Mouse (Mus musculus) hindbrain, embryonic 16.5 days (tissue): Measurements from ENCODE around the gene Mknk1. TPM values are rescaled to one million over a fixed set of nuclear protein-coding genes. Genes with fewer than 3 reads are reported as not detected.

Source experiments
- ATAC-seq: fragments of 200-750 bp; cut with Nextera tagmentation; 2 replicates; pipeline ENCODE4 v1.8.0; 2017; ENCODE audit warnings: moderate TSS enrichment, moderate library complexity
- H3K27ac ChIP-seq: fragments of 300-500 bp; sonication (generic); 2 replicates; pipeline ENCODE4 v1.5.1; 2014; ENCODE audit warnings: low read depth, mild to moderate bottlenecking, control low read depth, low read length, moderate library complexity
- H3K27me3 ChIP-seq: fragments of 300-500 bp; sonication (generic); replicated peaks from 2 replicates; pipeline ENCODE4 v1.6.1; 2014; ENCODE audit warnings: low read length; ENCODE audit not compliant: control insufficient read depth, insufficient read depth
- H3K36me3 ChIP-seq: fragments of 300-500 bp; sonication (generic); 2 replicates; pipeline ENCODE4 v1.6.1; 2014; ENCODE audit warnings: mild to moderate bottlenecking, low read length, moderate library complexity, mixed read lengths; ENCODE audit not compliant: control insufficient read depth, insufficient read depth
- H3K4me1 ChIP-seq: fragments of 300-500 bp; sonication (generic); 2 replicates; pipeline ENCODE4 v1.6.1; 2014; ENCODE audit warnings: low read depth, low read length; ENCODE audit not compliant: control insufficient read depth, insufficient read depth
- H3K4me2 ChIP-seq: fragments of 300-500 bp; sonication (generic); 2 replicates; pipeline ENCODE4 v1.6.1; 2014; ENCODE audit warnings: mild to moderate bottlenecking, low read length, control low read depth, moderate library complexity
- H3K4me3 ChIP-seq: fragments of 300-500 bp; sonication (generic); 2 replicates; pipeline ENCODE4 v1.5.1; 2014; ENCODE audit warnings: mild to moderate bottlenecking, low read length, control low read depth, moderate library complexity
- H3K9ac ChIP-seq: fragments of 300-500 bp; sonication (generic); 2 replicates; pipeline ENCODE4 v1.6.1; 2014; ENCODE audit warnings: low read depth, mild to moderate bottlenecking, control low read depth, low read length, moderate library complexity
- H3K9me3 ChIP-seq: fragments of 300-500 bp; sonication (generic); 2 replicates; pipeline ENCODE4 v1.6.1; 2014; ENCODE audit warnings: mild to moderate bottlenecking, low read length, moderate library complexity; ENCODE audit not compliant: control insufficient read depth
- WGBS: fragments of 180-500 bp; shearing (Covaris S2); extraction: QIAGEN DNeasy Blood & Tissue Kit; methylation state at CpG from one replicate; pipeline ENCODE4 v1.1.7; 2014; 5-methylcytosine and 5-hydroxymethylcytosine counted together
- polyA plus RNA-seq: library from polyadenylated mRNA; unstranded; fragments of >200 nt; fragmentation: Nextera tagmentation; extraction: Ambion mirVana; gene quantifications from 2 replicates; pipeline ENCODE4 v1.2.1, GENCODE M21; 2015

The Mknk1 gene
- polyA plus RNA-seq, 1 experiment from 2014 or later: 22.3 TPM

GRCm38 (mm10) chr4:115850111-115850510, 11.1 kb downstream of the Mknk1 start:
- WGBS: 94% methylated on average over 2 of the region's 2 CpGs
- Histone ChIP-seq H3K27ac (no peak overlapping the region), H3K27me3 (no peaks in the 10 kb centered on the region), H3K36me3 (no peaks in the 10 kb centered on the region; the same call in 1 of the 2 replicates), H3K4me3 (no peak overlapping the region), H3K4me2 (no peak overlapping the region), H3K4me1 (peaks cover 3% of the 10 kb centered on the region), H3K9ac (no peak overlapping the region), H3K9me3 (no peaks in the 10 kb centered on the region)
- ATAC-seq: no peak

DNA sequence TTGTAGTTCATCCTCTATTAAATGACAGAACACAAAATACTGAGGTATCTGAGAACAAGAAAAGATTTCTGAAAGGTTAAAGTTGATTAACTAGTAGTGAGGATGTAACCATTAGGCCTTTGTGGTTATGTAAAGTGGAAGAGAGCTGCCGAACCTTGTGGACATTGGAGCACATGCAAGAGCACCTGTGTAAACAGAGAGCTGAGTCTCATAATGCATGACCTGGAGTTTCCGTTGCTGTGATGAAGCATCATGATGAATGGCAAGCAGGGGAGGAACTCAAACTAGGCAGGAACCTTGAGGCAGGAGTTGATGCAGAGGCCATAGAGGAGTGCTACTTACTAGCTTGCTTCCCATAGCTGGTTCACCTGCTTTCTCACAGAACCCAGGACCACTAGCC, 11.6 kb downstream of the Mknk1 start:
- H3K4me1 ChIP-seq: peaks cover 8% of the 10 kb centered on the region
- H3K4me3 ChIP-seq: no peak overlapping the region
- 55% methylated on average over 2 of the region's 2 CpGs for WGBS
- H3K4me2 ChIP-seq: no peak overlapping the region
- ATAC-seq: no peak
- H3K36me3 ChIP-seq: no peaks in the 10 kb centered on the region; the same call in 1 of the 2 replicates
- H3K27ac ChIP-seq: no peak overlapping the region
- H3K27me3 ChIP-seq: no peaks in the 10 kb centered on the region
- H3K9me3 ChIP-seq: no peaks in the 10 kb centered on the region
- no peak overlapping the region for H3K9ac ChIP-seq

DNA sequence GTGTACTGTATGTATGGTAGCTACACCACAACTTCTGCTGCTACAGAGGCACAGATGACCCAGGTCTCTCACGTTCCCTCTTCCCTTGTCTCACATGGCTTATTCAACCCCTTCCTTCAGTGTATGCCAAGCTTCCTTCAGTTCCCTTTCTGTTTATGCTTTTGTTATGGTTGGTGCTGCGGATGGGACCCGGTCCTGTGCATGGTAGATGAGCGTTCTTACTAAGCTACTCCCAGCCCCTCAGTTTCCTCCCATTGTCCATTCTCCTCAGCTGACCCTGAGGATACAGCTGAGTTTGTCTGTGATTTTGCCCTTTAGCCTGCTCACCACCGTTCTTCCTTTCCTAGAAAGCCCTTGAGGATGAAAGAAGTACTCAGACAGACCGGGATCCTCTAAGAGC, 12.6 kb downstream of the Mknk1 start:
- no peaks in the 10 kb centered on the region for H3K9me3 ChIP-seq
- H3K27me3 ChIP-seq: no peaks in the 10 kb centered on the region
- H3K4me3 ChIP-seq: no peak overlapping the region
- no peak for ATAC-seq
- WGBS: 85% methylated on average over 6 of the region's 6 CpGs
- H3K27ac ChIP-seq: no peak overlapping the region
- no peak overlapping the region for H3K4me2 ChIP-seq
- peaks cover 16% of the 10 kb centered on the region for H3K4me1 ChIP-seq
- H3K9ac ChIP-seq: no peak overlapping the region
- H3K36me3 ChIP-seq: no peaks in the 10 kb centered on the region; the same call in 1 of the 2 replicates

- H3K36me3 ChIP-seq: no peaks in the 10 kb centered on the region; the same call in 1 of the 2 replicates
- H3K27me3 ChIP-seq: no peaks in the 10 kb centered on the region
- 53% methylated on average over 6 of the region's 6 CpGs for WGBS
- H3K9ac ChIP-seq: no peak overlapping the region
- H3K9me3 ChIP-seq: no peaks in the 10 kb centered on the region
- no peak overlapping the region for H3K27ac ChIP-seq
- no peak for ATAC-seq
- H3K4me3 ChIP-seq: no peak overlapping the region
- no peak overlapping the region for H3K4me2 ChIP-seq
- H3K4me1 ChIP-seq: peaks cover 19% of the 10 kb centered on the region
Observed at GRCm38 (mm10) chr4:115855100-115855499, 16.1 kb downstream of the Mknk1 start.

DNA sequence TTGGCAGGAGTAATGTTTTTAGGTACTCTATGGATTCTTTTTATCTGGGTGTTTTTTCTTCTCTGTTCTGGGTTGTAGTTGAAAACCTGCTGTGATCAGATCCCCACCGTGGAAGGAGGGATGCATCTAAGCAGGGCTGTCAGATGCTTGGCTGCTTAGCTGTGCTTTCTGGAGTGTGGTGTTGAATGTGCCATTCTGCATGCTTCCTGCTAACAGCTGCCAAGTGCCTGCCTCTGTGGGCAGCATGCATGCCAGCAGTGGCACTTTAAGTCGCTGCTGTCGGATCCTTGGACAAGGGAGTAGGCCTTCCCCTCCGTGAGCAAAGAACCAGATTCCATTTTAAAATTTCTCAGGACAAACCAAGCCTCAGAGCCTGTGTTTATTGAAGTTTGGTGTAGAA, 16.6 kb downstream of the Mknk1 start:
- Histone ChIP-seq H3K9ac (no peak overlapping the region), H3K27me3 (no peaks in the 10 kb centered on the region), H3K4me1 (peaks cover 19% of the 10 kb centered on the region), H3K36me3 (no peaks in the 10 kb centered on the region; the same call in 1 of the 2 replicates), H3K9me3 (no peaks in the 10 kb centered on the region), H3K4me3 (no peak overlapping the region), H3K4me2 (no peak overlapping the region), H3K27ac (peak overlapping the region; percentile 27; the same call in 1 of the 2 replicates)
- ATAC-seq: peak; percentile 70
- WGBS: 15% methylated on average over 4 of the region's 4 CpGs

DNA sequence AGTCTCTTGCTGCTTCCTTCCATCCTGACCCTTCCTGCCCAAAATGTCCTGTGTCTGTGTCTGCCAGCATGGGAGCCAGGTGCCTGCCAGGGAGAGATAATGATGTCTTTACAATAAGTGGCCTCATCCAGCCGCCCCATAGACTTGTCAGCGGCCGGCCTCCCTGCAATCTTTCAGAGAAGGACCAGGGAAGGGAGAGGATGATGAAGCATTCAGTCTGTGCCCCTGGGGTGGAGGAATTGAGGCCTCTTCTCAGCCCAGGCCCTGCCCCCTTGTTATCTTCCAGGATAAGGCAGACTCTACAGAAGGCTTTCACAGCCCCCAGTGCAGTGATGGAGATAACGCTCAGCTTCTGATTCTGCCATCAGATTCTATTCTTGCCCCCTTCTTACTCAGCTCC, 17.3 kb downstream of the Mknk1 start:
- no peak overlapping the region for H3K4me2 ChIP-seq
- H3K4me1 ChIP-seq: peaks cover 19% of the 10 kb centered on the region
- H3K9ac ChIP-seq: peak overlapping the region; percentile 42; the same call in 1 of the 2 replicates
- H3K27ac ChIP-seq: no peak overlapping the region
- H3K36me3 ChIP-seq: no peaks in the 10 kb centered on the region
- H3K4me3 ChIP-seq: no peak overlapping the region
- no peaks in the 10 kb centered on the region for H3K9me3 ChIP-seq
- WGBS: 34% methylated on average over 4 of the region's 4 CpGs
- no peaks in the 10 kb centered on the region for H3K27me3 ChIP-seq
- peak; percentile 43; the same call in 1 of the 2 replicates for ATAC-seq

- WGBS: 79% methylated on average over 9 of the region's 9 CpGs
- no peak overlapping the region for H3K4me2 ChIP-seq
- no peak for ATAC-seq
- no peak overlapping the region for H3K4me3 ChIP-seq
- no peak overlapping the region for H3K9ac ChIP-seq
- H3K36me3 ChIP-seq: no peaks in the 10 kb centered on the region
- H3K9me3 ChIP-seq: no peaks in the 10 kb centered on the region
- no peak overlapping the region for H3K27ac ChIP-seq
- H3K4me1 ChIP-seq: peaks cover 19% of the 10 kb centered on the region
- H3K27me3 ChIP-seq: no peaks in the 10 kb centered on the region
Observed at GRCm38 (mm10) chr4:115857293-115857883, 18.4 kb downstream of the Mknk1 start.

DNA sequence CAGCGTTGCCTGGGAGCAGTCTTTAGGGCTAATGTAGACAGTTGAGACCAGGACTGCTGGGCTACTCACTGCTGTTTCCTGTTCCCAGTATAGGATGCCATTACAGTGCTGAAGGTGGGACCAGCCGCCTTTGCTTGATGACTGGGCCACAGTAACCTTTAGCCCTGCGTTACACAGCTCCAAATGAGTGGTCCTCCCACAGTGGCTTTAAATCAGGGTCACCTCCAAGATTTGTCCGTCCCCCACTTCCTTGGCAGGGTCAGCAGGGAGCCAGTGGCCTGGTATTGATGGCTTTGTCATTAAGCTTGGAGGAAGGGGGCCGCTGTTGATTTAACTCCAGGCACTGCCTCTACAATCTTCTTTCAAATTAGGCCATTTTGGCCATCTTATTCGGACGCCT, 24.4 kb downstream of the Mknk1 start:
- WGBS: 71% methylated on average over 7 of the region's 7 CpGs
- H3K36me3 ChIP-seq: no peaks in the 10 kb centered on the region
- no peaks in the 10 kb centered on the region for H3K27me3 ChIP-seq
- H3K27ac ChIP-seq: no peak overlapping the region
- no peak for ATAC-seq
- peaks cover 3% of the 10 kb centered on the region; the same call in 1 of the 2 replicates for H3K4me1 ChIP-seq
- no peak overlapping the region for H3K4me2 ChIP-seq
- H3K9ac ChIP-seq: no peak overlapping the region
- H3K9me3 ChIP-seq: no peaks in the 10 kb centered on the region
- no peak overlapping the region for H3K4me3 ChIP-seq

GRCm38 (mm10) chr4:115863880-115864279, 24.9 kb downstream of the Mknk1 start:
- Histone ChIP-seq H3K27ac (no peak overlapping the region), H3K9me3 (no peaks in the 10 kb centered on the region), H3K4me2 (no peak overlapping the region), H3K9ac (no peak overlapping the region), H3K4me1 (peaks cover 3% of the 10 kb centered on the region; the same call in 1 of the 2 replicates), H3K4me3 (no peak overlapping the region), H3K36me3 (no peaks in the 10 kb centered on the region), H3K27me3 (no peaks in the 10 kb centered on the region)
- ATAC-seq: 0 out of 2 replicates have a peak, but pooled peaks have one; percentile 50
- WGBS: 33% methylated on average over 10 of the region's 10 CpGs
